Mouse (Mus musculus) cortical plate, adult 2 months (tissue): ENCODE results near the gene Dlx5.

Experiments used
- CTCF ChIP-seq: fragments of 200-500 bp; IDR thresholded peaks from 2 replicates; pipeline ENCODE4 v1.5.1; 2011; ENCODE audit warnings: mild to moderate bottlenecking, control low read depth, low read length; ENCODE audit not compliant: insufficient read depth; ENCODE audit errors: extremely low read depth
- POLR2A ChIP-seq: fragments of 200-500 bp; IDR thresholded peaks from 2 replicates; pipeline ENCODE4 v1.6.1; 2011; ENCODE audit warnings: mild to moderate bottlenecking, low read length, control low read depth; ENCODE audit not compliant: insufficient read depth; ENCODE audit errors: extremely low read depth

GRCm38 (mm10) chr6:6867031-6867430 is 14.9 kb downstream of the Dlx5 start:
- TF ChIP-seq CTCF = no peak
- TF ChIP-seq POLR2A = no peak
